Comparison of ENCODE assay signal across 16 mouse cellular contexts in genomic region chr1:167059550-167060285, GRCm38 (mm10). TPM values are rescaled to one million over a fixed set of nuclear protein-coding genes. Genes with fewer than 3 reads are reported as not detected.
DNase-seq lines count a peak whose midpoint lies in the region; ATAC-seq lines count a peak whose summit lies in the region.
"Had no signal": no experiment of that assay in that cellular context is flagged by ENCODE, and none has a peak within 500 bp of the region (broad histone marks: within the 10 kb centered on the region; RNA-seq: fewer than 3 reads in every experiment).

No protein-coding gene starts in this region.

- H3K9ac ChIP-seq in forebrain, embryonic 14.5 days (ENCODE audit: low read length): no peak overlapping the region
- no peak overlapping the region for H3K9ac ChIP-seq in midbrain, embryonic 16.5 days (ENCODE audit: low read depth, low read length)
- H3K9ac ChIP-seq: limb, embryonic 12.5 days; liver, postnatal 0 days had no signal

- no peak overlapping the region for H3K4me2 ChIP-seq in forebrain, embryonic 14.5 days (ENCODE audit: low read length)
- no peak overlapping the region for H3K4me2 ChIP-seq in midbrain, embryonic 16.5 days (ENCODE audit: low read length)
- H3K4me2 ChIP-seq: limb, embryonic 12.5 days had no signal

- no peak overlapping the region for H3K27ac ChIP-seq in forebrain, embryonic 14.5 days (ENCODE audit: low read depth, low read length)
- H3K27ac ChIP-seq in midbrain, embryonic 16.5 days (ENCODE audit: low read length): no peak overlapping the region
- H3K27ac ChIP-seq: embryonic facial prominence, embryonic 10.5 days; limb, embryonic 12.5 days had no signal

- H3K36me3 ChIP-seq in forebrain, embryonic 14.5 days (ENCODE audit: control insufficient read depth, insufficient read depth, low read length): no peaks in the 10 kb centered on the region
- no peaks in the 10 kb centered on the region for H3K36me3 ChIP-seq in midbrain, embryonic 16.5 days (ENCODE audit: control insufficient read depth, insufficient read depth, low read length)
- H3K36me3 ChIP-seq: embryonic facial prominence, embryonic 10.5 days; limb, embryonic 12.5 days had no signal

- intact Hi-C loops in left cerebral cortex, postnatal 25 days (cut with DNase I): no loop called here

- no peaks in the 10 kb centered on the region for H3K9me3 ChIP-seq in forebrain, embryonic 14.5 days (replicated peaks; ENCODE audit: control insufficient read depth, low read length)
- H3K9me3 ChIP-seq in midbrain, embryonic 16.5 days (replicated peaks; ENCODE audit: control insufficient read depth, low read length, poor library complexity, severe bottlenecking): no peaks in the 10 kb centered on the region
- H3K9me3 ChIP-seq: embryonic facial prominence, embryonic 10.5 days; limb, embryonic 12.5 days had no signal

- DNase-seq in embryo, embryonic 11 days: peak; percentile 34
- no peak for DNase-seq in embryo, embryonic 10 days (ENCODE audit: low spot score)
- peak; percentile 21 for DNase-seq in ovary, postnatal 36 days (ENCODE audit: low spot score)
- no peak for DNase-seq in ovary, postnatal 14 days (ENCODE audit: low spot score)
- peak; percentile 43 for DNase-seq in forebrain, embryonic 14.5 days (ENCODE audit: low spot score)
- DNase-seq in left cerebral cortex, postnatal 25 days (ENCODE audit: low spot score in 2 of 2): no peak
- DNase-seq: cerebellum, adult 2 months; gastrocnemius, postnatal 25 days; kidney, postnatal 10 days; liver, postnatal 0 days; right cerebral cortex, postnatal 14 days; thymus, postnatal 14 days had no signal

- no peak overlapping the region for H3K4me3 ChIP-seq in forebrain, embryonic 14.5 days (ENCODE audit: low read depth, low read length)
- H3K4me3 ChIP-seq in midbrain, embryonic 16.5 days (ENCODE audit: low read depth, low read length): no peak overlapping the region
- H3K4me3 ChIP-seq: embryonic facial prominence, embryonic 10.5 days; limb, embryonic 12.5 days had no signal

- peak; percentile 38; the same call in 1 of the 2 replicates for ATAC-seq in forebrain, embryonic 14.5 days
- 0 out of 2 replicates have a peak, but pooled peaks have one; percentile 12 for ATAC-seq in midbrain, embryonic 16.5 days
- ATAC-seq in activated CD4-positive, CD25-positive, alpha-beta regulatory T cell, adult 4 months: no peak
- ATAC-seq: liver, postnatal 0 days had no signal

- H3K4me1 ChIP-seq in forebrain, embryonic 14.5 days (ENCODE audit: control insufficient read depth, insufficient read depth, low read length): peaks cover 3% of the 10 kb centered on the region; the same call in 1 of the 2 replicates
- peaks cover 19% of the 10 kb centered on the region for H3K4me1 ChIP-seq in midbrain, embryonic 16.5 days (ENCODE audit: control insufficient read depth, insufficient read depth, low read length)
- H3K4me1 ChIP-seq: limb, embryonic 12.5 days had no signal

- H3K27me3 ChIP-seq in forebrain, embryonic 14.5 days (replicated peaks; ENCODE audit: control insufficient read depth, insufficient read depth, low read length): no peaks in the 10 kb centered on the region
- no peaks in the 10 kb centered on the region for H3K27me3 ChIP-seq in midbrain, embryonic 16.5 days (ENCODE audit: control insufficient read depth, insufficient read depth, low read depth, low read length)
- H3K27me3 ChIP-seq: limb, embryonic 12.5 days had no signal

- WGBS in forebrain, embryonic 14.5 days: 53% methylated on average over 9 of the region's 9 CpGs
- WGBS in midbrain, embryonic 16.5 days: 52% methylated on average over 9 of the region's 9 CpGs

RNA-seq across cellular contexts. Expression of gene Fam78b, which starts 58.5 kb away (rescaled TPM):
- polyA plus RNA-seq in forebrain, embryonic 14.5 days (2014; fragmentation: Nextera tagmentation; extraction: Ambion mirVana): 5.9 and 7.0 TPM in 2 replicates
- 7.2 and 10.1 TPM in 2 replicates for polyA plus RNA-seq in midbrain, embryonic 16.5 days (2015; fragmentation: Nextera tagmentation; extraction: Ambion mirVana)
- total RNA-seq in left cerebral cortex, postnatal 25 days (2021): 10 to 100 TPM; 36.7 to 36.9 TPM
- not detected for polyA plus RNA-seq in activated CD4-positive, CD25-positive, alpha-beta regulatory T cell, adult 4 months (2017; shearing (Covaris generic))

Comparison
In these comparisons a context has a peak if more than half of its experiments do, and no peak if none do; other contexts are left out.
1. DNase-seq: peak in embryo, embryonic 11 days (single experiment), ovary, postnatal 36 days (single experiment) and forebrain, embryonic 14.5 days (single experiment); none in embryo, embryonic 10 days (single experiment), ovary, postnatal 14 days (single experiment) and left cerebral cortex, postnatal 25 days (0 of 2).